Comparison of ENCODE assay signal across 8 mouse cellular contexts in the genomic region with DNA sequence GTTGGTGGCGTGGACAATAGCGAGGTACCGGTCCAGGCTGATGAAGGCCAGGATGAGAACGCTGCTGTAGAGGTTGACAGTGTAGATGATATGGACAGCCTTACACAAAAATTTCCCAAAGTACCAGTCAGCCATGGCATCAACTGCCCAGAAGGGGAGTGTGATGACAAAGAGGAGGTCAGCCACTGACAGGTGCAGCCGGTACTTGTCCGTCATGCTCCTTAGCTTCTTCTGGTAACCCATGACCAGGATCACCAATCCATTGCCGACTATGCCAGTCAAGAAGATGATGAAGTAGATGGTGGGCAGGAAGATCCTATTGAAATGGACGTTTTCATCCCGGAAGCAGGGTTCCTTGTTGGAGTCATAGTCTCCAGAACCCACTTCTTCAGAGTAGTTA. TPM values are rescaled to one million over a fixed set of nuclear protein-coding genes. Genes with fewer than 3 reads are reported as not detected.
DNase-seq lines count a peak whose midpoint lies in the region; ATAC-seq lines count a peak whose summit lies in the region.

No protein-coding gene starts in this region.

- peaks cover 34% of the 10 kb centered on the region for H3K27me3 ChIP-seq in kidney, embryonic 15.5 days
- peaks cover 52% of the 10 kb centered on the region for H3K27me3 ChIP-seq in embryonic facial prominence, embryonic 10.5 days (replicated peaks; ENCODE audit: low read depth, poor library complexity, severe bottlenecking)
- H3K27me3 ChIP-seq in forebrain, embryonic 16.5 days (replicated peaks; ENCODE audit: control insufficient read depth, insufficient read depth, low read length), result no peaks in the 10 kb centered on the region
- no peaks in the 10 kb centered on the region for H3K27me3 ChIP-seq in midbrain, embryonic 16.5 days (ENCODE audit: control insufficient read depth, insufficient read depth, low read depth, low read length)

- H3K9me3 ChIP-seq in kidney, embryonic 15.5 days (replicated peaks), result no peaks in the 10 kb centered on the region
- H3K9me3 ChIP-seq in embryonic facial prominence, embryonic 10.5 days, result no peaks in the 10 kb centered on the region
- H3K9me3 ChIP-seq in forebrain, embryonic 16.5 days (ENCODE audit: control insufficient read depth, low read length), result no peaks in the 10 kb centered on the region
- H3K9me3 ChIP-seq in midbrain, embryonic 16.5 days (replicated peaks; ENCODE audit: control insufficient read depth, low read length, poor library complexity, severe bottlenecking), result no peaks in the 10 kb centered on the region

- H3K4me1 ChIP-seq in kidney, embryonic 15.5 days, result peaks cover 41% of the 10 kb centered on the region
- H3K4me1 ChIP-seq in embryonic facial prominence, embryonic 10.5 days, result peaks cover 56% of the 10 kb centered on the region
- H3K4me1 ChIP-seq in forebrain, embryonic 16.5 days (replicated peaks; ENCODE audit: control insufficient read depth, insufficient read depth, low read length), result peaks cover 44% of the 10 kb centered on the region
- H3K4me1 ChIP-seq in midbrain, embryonic 16.5 days (ENCODE audit: control insufficient read depth, insufficient read depth, low read length), result peaks cover 32% of the 10 kb centered on the region

- H3K4me2 ChIP-seq in kidney, embryonic 15.5 days, result peak overlapping the region; percentile 94
- peak overlapping the region; percentile 28 for H3K4me2 ChIP-seq in forebrain, embryonic 16.5 days (ENCODE audit: low read length)
- peak overlapping the region; percentile 38 for H3K4me2 ChIP-seq in midbrain, embryonic 16.5 days (ENCODE audit: low read length)

- no peak for ATAC-seq in kidney, embryonic 15.5 days (replicated peaks; ENCODE audit: low FRiP score)
- no peak for ATAC-seq in forebrain, embryonic 16.5 days
- ATAC-seq in midbrain, embryonic 16.5 days, result no peak

- no peak overlapping the region for H3K27ac ChIP-seq in kidney, embryonic 15.5 days
- peak overlapping the region; percentile 55; the same call in 1 of the 2 replicates for H3K27ac ChIP-seq in embryonic facial prominence, embryonic 10.5 days (replicated peaks)
- H3K27ac ChIP-seq in forebrain, embryonic 16.5 days (ENCODE audit: low read length), result no peak overlapping the region
- H3K27ac ChIP-seq in midbrain, embryonic 16.5 days (ENCODE audit: low read length), result no peak overlapping the region

- DNase-seq in kidney, adult 11 months, result no peak
- no peak for DNase-seq in embryonic facial prominence, embryonic 10.5 days (ENCODE audit: low spot score)
- no peak for DNase-seq in spleen, adult 18-20 months
- no peak for DNase-seq in left cerebral cortex, adult 8-10 months (ENCODE audit: low spot score in 2 of 2)
- DNase-seq in cerebellum, adult 11 months, result no peak

- peak overlapping the region; percentile 64 for H3K4me3 ChIP-seq in kidney, embryonic 15.5 days (replicated peaks)
- peak overlapping the region; percentile 73 for H3K4me3 ChIP-seq in embryonic facial prominence, embryonic 10.5 days
- H3K4me3 ChIP-seq in forebrain, embryonic 16.5 days (replicated peaks; ENCODE audit: low read length), result peak overlapping the region; percentile 25
- H3K4me3 ChIP-seq in midbrain, embryonic 16.5 days (ENCODE audit: low read depth, low read length), result peak overlapping the region; percentile 7; the same call in 1 of the 2 replicates

- WGBS in kidney, embryonic 15.5 days, result 78% methylated on average over 9 of the region's 9 CpGs
- WGBS in embryonic facial prominence, embryonic 10.5 days, result 84% methylated on average over 9 of the region's 9 CpGs
- WGBS in forebrain, embryonic 16.5 days, result 86% methylated on average over 9 of the region's 9 CpGs
- 59% methylated on average over 9 of the region's 9 CpGs for WGBS in midbrain, embryonic 16.5 days

- peaks cover 11% of the 10 kb centered on the region; the same call in 1 of the 2 replicates for H3K36me3 ChIP-seq in kidney, embryonic 15.5 days
- peaks cover 13% of the 10 kb centered on the region for H3K36me3 ChIP-seq in embryonic facial prominence, embryonic 10.5 days (replicated peaks)
- no peaks in the 10 kb centered on the region for H3K36me3 ChIP-seq in forebrain, embryonic 16.5 days (ENCODE audit: control insufficient read depth, insufficient read depth)
- H3K36me3 ChIP-seq in midbrain, embryonic 16.5 days (ENCODE audit: control insufficient read depth, insufficient read depth, low read length), result no peaks in the 10 kb centered on the region

- H3K9ac ChIP-seq in kidney, embryonic 15.5 days, result no peak overlapping the region
- no peak overlapping the region for H3K9ac ChIP-seq in forebrain, embryonic 16.5 days (replicated peaks; ENCODE audit: low read depth, low read length)
- H3K9ac ChIP-seq in midbrain, embryonic 16.5 days (ENCODE audit: low read depth, low read length), result no peak overlapping the region

RNA-seq across cellular contexts. Expression of gene Cxcr4, which starts 2.6 kb away (rescaled TPM):
- 8.8 and 9.8 TPM in 2 replicates for polyA plus RNA-seq in kidney, embryonic 15.5 days (2015; fragmentation: Nextera tagmentation; extraction: Ambion mirVana)
- polyA plus RNA-seq in embryonic facial prominence, embryonic 10.5 days (2016; fragmentation: Nextera tagmentation; extraction: Ambion mirVana), result 4.8 and 6.0 TPM in 2 replicates
- polyA plus RNA-seq in forebrain, embryonic 16.5 days (2015; fragmentation: Nextera tagmentation; extraction: Ambion mirVana), result 11.3 and 14.4 TPM in 2 replicates
- polyA plus RNA-seq in midbrain, embryonic 16.5 days (2015; fragmentation: Nextera tagmentation; extraction: Ambion mirVana), result 4.0 and 5.6 TPM in 2 replicates
- 1 to 10 TPM; 2.0 to 2.5 (median 2.2) TPM for total RNA-seq in left cerebral cortex, adult 8-10 months (2022)

Comparison
In these comparisons a context has a peak if more than half of its experiments do, and no peak if none do; other contexts are left out.
1. H3K4me2 ChIP-seq: peak in every context shown above with its lines; median percentile 94 in kidney, embryonic 15.5 days; 38 in midbrain, embryonic 16.5 days; 28 in forebrain, embryonic 16.5 days.
2. H3K4me3 ChIP-seq: peak in every context shown above with its lines; median percentile 73 in embryonic facial prominence, embryonic 10.5 days; 64 in kidney, embryonic 15.5 days; 25 in forebrain, embryonic 16.5 days; 7 in midbrain, embryonic 16.5 days.